Mouse (Mus musculus): Measurements from ENCODE around the gene Mthfs. TPM values are rescaled to one million over a fixed set of nuclear protein-coding genes. Genes with fewer than 3 reads are reported as not detected.

The Mthfs gene
- polyA plus RNA-seq, 1 experiment from 2014 or later = 15.5 TPM

- Histone ChIP-seq H3K4me3 (no peak overlapping the region), H3K4me1 (no peaks in the 10 kb centered on the region), H3K27me3 (ENCODE audit: poor library complexity, severe bottlenecking) (no peaks in the 10 kb centered on the region), H3K27ac (no peak overlapping the region), H3K36me3 (replicated peaks) (no peaks in the 10 kb centered on the region), H3K9me3 (peaks cover 5% of the 10 kb centered on the region; the same call in 1 of the 2 replicates)
- DNase-seq (ENCODE audit: extremely low spot score, low spot score) = no peak
- WGBS = 80% methylated on average over 4 of the region's 4 CpGs
Measured at GRCm38 (mm10) chr9:89267093-89267492, 56.6 kb downstream of the Mthfs start.

DNA sequence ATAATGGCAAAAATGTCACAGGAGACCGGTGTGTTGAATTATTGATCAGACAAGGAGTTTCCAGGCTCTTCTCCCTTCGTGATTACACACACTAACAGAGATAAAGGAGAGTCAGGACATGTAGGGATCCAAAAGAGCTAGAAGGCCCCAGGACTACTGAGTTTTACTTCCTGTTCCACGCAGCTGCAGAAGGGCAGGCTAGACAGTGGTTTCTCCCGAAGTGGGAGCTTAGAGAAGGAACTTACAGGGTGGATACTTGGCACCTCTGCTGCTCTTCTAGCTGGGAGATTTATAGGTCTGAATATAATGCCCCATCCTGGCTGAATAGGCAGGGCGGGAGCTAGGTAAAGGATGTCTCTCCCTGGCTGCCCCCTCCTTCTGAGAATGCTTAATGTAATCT, 57.1 kb downstream of the Mthfs start:
- H3K27me3 ChIP-seq (ENCODE audit: poor library complexity, severe bottlenecking) = no peaks in the 10 kb centered on the region
- no peak for DNase-seq (ENCODE audit: extremely low spot score, low spot score)
- no peaks in the 10 kb centered on the region for H3K36me3 ChIP-seq (replicated peaks)
- no peak overlapping the region for H3K4me3 ChIP-seq
- H3K27ac ChIP-seq = no peak overlapping the region
- peaks cover 5% of the 10 kb centered on the region; the same call in 1 of the 2 replicates for H3K9me3 ChIP-seq
- no peaks in the 10 kb centered on the region for H3K4me1 ChIP-seq
- 76% methylated on average over 5 of the region's 5 CpGs for WGBS

GRCm38 (mm10) chr9:89270376-89270775, 59.9 kb downstream of the Mthfs start:
- H3K9me3 ChIP-seq = peaks cover 5% of the 10 kb centered on the region; the same call in 1 of the 2 replicates
- WGBS = 78% methylated on average over 2 of the region's 2 CpGs
- H3K27ac ChIP-seq = no peak overlapping the region
- H3K27me3 ChIP-seq (ENCODE audit: poor library complexity, severe bottlenecking) = no peaks in the 10 kb centered on the region
- no peak for DNase-seq (ENCODE audit: extremely low spot score, low spot score)
- H3K36me3 ChIP-seq (replicated peaks) = no peaks in the 10 kb centered on the region
- no peaks in the 10 kb centered on the region for H3K4me1 ChIP-seq
- no peak overlapping the region for H3K4me3 ChIP-seq

DNA sequence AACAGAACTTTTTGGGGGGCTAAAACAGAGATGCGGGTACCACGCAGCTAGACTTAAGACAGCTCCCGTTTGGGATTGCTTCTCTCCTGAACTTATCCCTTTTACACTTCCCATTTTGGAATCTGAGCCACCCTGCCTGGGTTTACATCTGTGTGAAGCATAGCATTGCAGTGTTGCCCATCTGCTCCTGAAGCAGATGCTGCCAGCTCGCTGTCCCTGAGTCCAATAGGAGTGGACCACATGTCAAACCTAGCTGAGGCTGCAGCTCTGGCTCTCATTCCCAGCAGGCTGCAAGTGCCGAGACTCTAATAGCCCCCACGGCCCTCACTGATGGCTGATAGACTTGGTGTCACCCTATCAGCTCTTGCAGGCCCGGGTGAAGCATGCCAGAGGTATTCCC, 63.3 kb downstream of the Mthfs start:
- H3K27ac ChIP-seq = no peak overlapping the region
- no peaks in the 10 kb centered on the region for H3K27me3 ChIP-seq (ENCODE audit: poor library complexity, severe bottlenecking)
- WGBS = 86% methylated on average over 7 of the region's 7 CpGs
- no peaks in the 10 kb centered on the region for H3K4me1 ChIP-seq
- H3K9me3 ChIP-seq = peaks cover 5% of the 10 kb centered on the region; the same call in 1 of the 2 replicates
- no peak for DNase-seq (ENCODE audit: extremely low spot score, low spot score)
- H3K4me3 ChIP-seq = no peak overlapping the region
- no peaks in the 10 kb centered on the region for H3K36me3 ChIP-seq (replicated peaks)

DNA sequence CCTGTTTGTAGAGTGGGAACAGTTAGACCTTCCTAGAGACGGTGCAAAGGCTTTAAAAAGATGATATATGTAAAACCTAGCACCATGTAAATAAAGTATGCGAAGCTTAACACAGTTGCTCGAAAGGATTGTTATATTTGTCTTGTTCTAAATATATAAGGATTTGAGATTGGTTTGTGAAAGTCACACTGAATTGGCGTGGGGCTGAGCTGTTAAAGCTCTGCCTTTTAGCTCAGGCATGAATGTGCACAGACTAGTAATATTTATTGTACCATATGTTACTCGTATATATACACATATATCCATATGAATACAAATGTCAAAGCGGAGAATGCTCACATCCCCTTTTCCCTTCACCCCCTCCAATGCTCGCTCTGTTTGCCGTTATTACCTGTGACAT, 67.7 kb downstream of the Mthfs start:
- no peaks in the 10 kb centered on the region for H3K4me1 ChIP-seq
- no peaks in the 10 kb centered on the region for H3K36me3 ChIP-seq (replicated peaks)
- WGBS = 93% methylated on average over 8 of the region's 8 CpGs

GRCm38 (mm10) chr9:89282374-89283068, 72.0 kb downstream of the Mthfs start:
- WGBS = 83% methylated on average over 2 of the region's 2 CpGs
- Histone ChIP-seq H3K9me3 (no peaks in the 10 kb centered on the region), H3K27me3 (ENCODE audit: poor library complexity, severe bottlenecking) (no peaks in the 10 kb centered on the region)

More for the DNA sequence above, 67.7 kb downstream of the Mthfs start:
- H3K27ac ChIP-seq = no peak overlapping the region
- H3K4me3 ChIP-seq = no peak overlapping the region
- DNase-seq (ENCODE audit: extremely low spot score, low spot score) = no peak
- no peaks in the 10 kb centered on the region for H3K9me3 ChIP-seq
- no peaks in the 10 kb centered on the region for H3K27me3 ChIP-seq (ENCODE audit: poor library complexity, severe bottlenecking)

DNA sequence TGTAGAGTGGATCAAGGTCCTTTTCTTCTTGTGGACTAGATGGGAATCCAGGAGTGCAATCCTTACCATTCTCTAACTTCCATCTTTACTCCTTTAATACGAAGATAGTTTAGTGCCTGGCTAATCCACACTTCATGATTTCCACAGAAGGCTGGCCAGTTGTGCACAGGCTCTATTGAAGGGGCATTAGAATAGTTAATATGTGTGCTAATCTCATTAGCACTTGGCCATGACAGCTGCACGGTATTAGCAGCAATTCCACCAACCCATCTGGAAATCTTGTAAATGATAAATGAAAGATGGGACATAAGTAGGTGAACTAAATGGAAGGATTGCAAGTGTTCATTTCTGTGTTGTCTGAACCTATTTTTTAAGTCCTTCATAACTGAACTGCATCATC, 77.6 kb downstream of the Mthfs start:
- no peak for DNase-seq (ENCODE audit: extremely low spot score, low spot score)
- no peaks in the 10 kb centered on the region for H3K27me3 ChIP-seq (ENCODE audit: poor library complexity, severe bottlenecking)
- no peaks in the 10 kb centered on the region for H3K4me1 ChIP-seq
- H3K4me3 ChIP-seq = no peak overlapping the region
- 66% methylated on average over 2 of the region's 2 CpGs for WGBS
- no peaks in the 10 kb centered on the region for H3K36me3 ChIP-seq (replicated peaks)
- H3K27ac ChIP-seq = no peak overlapping the region
- no peaks in the 10 kb centered on the region for H3K9me3 ChIP-seq

More at GRCm38 (mm10) chr9:89282374-89283068, 72.0 kb downstream of the Mthfs start:
- no peak for DNase-seq (ENCODE audit: extremely low spot score, low spot score)
- H3K36me3 ChIP-seq (replicated peaks) = no peaks in the 10 kb centered on the region
- H3K27ac ChIP-seq = no peak overlapping the region
- no peak overlapping the region for H3K4me3 ChIP-seq
- no peaks in the 10 kb centered on the region for H3K4me1 ChIP-seq

DNA sequence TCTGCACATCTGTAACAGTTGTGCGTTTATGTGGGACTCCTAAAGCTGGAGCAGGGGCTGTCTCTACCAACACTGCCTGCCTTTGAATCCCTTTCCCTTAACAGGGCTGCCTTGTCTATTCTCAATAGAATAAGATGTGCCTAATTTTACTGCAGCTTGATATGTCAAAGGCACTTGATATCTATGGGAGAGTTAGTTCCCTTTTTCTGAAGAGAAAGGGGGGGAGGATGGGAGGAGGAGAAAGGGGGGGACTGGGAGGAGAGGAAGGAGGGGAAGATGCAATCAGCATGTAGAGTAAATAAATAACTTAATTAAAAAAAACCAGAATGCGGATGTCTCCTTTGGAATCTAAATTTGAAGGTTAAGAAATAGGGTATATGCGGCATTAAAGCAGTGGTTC, 82.9 kb downstream of the Mthfs start:
- WGBS = 94% methylated on average over 3 of the region's 3 CpGs
- H3K36me3 ChIP-seq (replicated peaks) = no peaks in the 10 kb centered on the region
- no peaks in the 10 kb centered on the region for H3K4me1 ChIP-seq
- H3K9me3 ChIP-seq = no peaks in the 10 kb centered on the region
- H3K27me3 ChIP-seq (ENCODE audit: poor library complexity, severe bottlenecking) = no peaks in the 10 kb centered on the region
- H3K27ac ChIP-seq = no peak overlapping the region
- no peak overlapping the region for H3K4me3 ChIP-seq
- DNase-seq (ENCODE audit: extremely low spot score, low spot score) = no peak

- no peaks in the 10 kb centered on the region for H3K4me1 ChIP-seq
- WGBS = 69% methylated on average over 3 of the region's 3 CpGs
Measured at GRCm38 (mm10) chr9:89294121-89294520, 83.6 kb downstream of the Mthfs start.

DNA sequence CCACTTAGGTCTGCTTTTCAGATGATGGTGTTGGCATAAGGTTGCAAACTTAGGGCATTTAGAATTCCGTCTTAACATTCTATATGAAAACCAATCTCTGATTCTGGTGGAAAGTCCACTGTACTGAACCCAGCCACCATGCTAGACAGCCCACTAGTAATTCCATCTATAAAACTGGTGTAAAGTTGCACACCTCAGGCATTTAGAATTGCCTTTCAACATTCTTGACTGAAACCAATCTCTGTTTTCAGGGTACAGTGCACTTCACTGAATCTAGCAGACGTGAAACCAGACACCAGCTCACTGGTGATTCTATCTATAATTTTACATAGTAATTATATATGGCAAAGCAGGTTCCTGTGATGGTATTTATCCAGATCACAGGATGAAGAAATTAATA, 95.2 kb downstream of the Mthfs start:
- no peak for DNase-seq (ENCODE audit: extremely low spot score, low spot score)
- H3K27me3 ChIP-seq (ENCODE audit: poor library complexity, severe bottlenecking) = no peaks in the 10 kb centered on the region
- 84% methylated on average over 2 of the region's 2 CpGs for WGBS

More at GRCm38 (mm10) chr9:89294121-89294520, 83.6 kb downstream of the Mthfs start:
- H3K9me3 ChIP-seq = no peaks in the 10 kb centered on the region
- H3K4me3 ChIP-seq = no peak overlapping the region
- no peak for DNase-seq (ENCODE audit: extremely low spot score, low spot score)
- H3K27me3 ChIP-seq (ENCODE audit: poor library complexity, severe bottlenecking) = no peaks in the 10 kb centered on the region
- H3K36me3 ChIP-seq (replicated peaks) = no peaks in the 10 kb centered on the region
- H3K27ac ChIP-seq = no peak overlapping the region

GRCm38 (mm10) chr9:89308357-89309194, 98.1 kb downstream of the Mthfs start:
- Histone ChIP-seq H3K4me1 (no peaks in the 10 kb centered on the region), H3K27me3 (ENCODE audit: poor library complexity, severe bottlenecking) (no peaks in the 10 kb centered on the region), H3K9me3 (no peaks in the 10 kb centered on the region), H3K4me3 (no peak overlapping the region), H3K27ac (no peak overlapping the region), H3K36me3 (replicated peaks) (no peaks in the 10 kb centered on the region)
- 87% methylated on average over 7 of the region's 7 CpGs for WGBS
- no peak for DNase-seq (ENCODE audit: extremely low spot score, low spot score)

More for the DNA sequence above, 95.2 kb downstream of the Mthfs start:
- Histone ChIP-seq H3K4me3 (no peak overlapping the region), H3K27ac (no peak overlapping the region), H3K36me3 (replicated peaks) (no peaks in the 10 kb centered on the region), H3K4me1 (no peaks in the 10 kb centered on the region), H3K9me3 (no peaks in the 10 kb centered on the region)

DNA sequence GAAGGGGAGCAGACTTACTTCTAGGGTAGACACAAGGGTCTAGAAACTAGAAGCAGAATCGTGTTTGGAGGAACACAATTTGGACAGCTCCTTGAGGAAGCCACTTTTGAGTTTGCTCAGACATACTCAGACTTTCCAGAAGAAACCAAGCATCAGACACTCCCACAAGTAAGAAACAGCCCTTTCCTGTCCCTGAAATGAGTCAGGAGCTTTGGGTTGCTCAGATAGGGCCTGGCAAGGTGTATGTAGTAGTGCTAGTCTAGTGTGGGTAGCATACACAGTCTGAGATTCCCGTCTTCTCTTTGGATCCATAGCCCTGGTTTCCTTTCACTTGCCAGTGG, 98.7 kb downstream of the Mthfs start:
- no peaks in the 10 kb centered on the region for H3K9me3 ChIP-seq
- 92% methylated on average over 2 of the region's 2 CpGs for WGBS
- no peaks in the 10 kb centered on the region for H3K27me3 ChIP-seq (ENCODE audit: poor library complexity, severe bottlenecking)
- no peaks in the 10 kb centered on the region for H3K4me1 ChIP-seq
- H3K4me3 ChIP-seq = no peak overlapping the region
- H3K36me3 ChIP-seq (replicated peaks) = no peaks in the 10 kb centered on the region
- DNase-seq (ENCODE audit: extremely low spot score, low spot score) = no peak
- H3K27ac ChIP-seq = no peak overlapping the region

DNA sequence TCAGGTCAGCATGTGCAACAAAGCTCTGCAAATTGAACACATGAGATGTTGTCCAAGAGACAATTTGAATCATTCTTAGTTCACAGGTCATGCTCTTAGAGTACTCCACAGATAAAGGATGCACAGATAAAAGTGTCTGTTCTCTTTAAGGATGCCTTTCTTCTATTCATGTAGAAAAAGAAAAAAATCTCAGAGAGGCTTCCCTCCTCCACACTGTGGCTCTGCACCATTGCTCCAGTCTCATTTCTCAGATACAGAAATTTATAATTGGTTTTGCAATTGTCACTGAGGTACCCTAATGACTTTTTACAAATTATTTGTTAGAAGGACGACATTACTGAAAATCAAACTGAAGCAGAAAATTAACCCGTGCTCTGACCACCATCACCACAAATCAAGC, 101.2 kb downstream of the Mthfs start:
- H3K9me3 ChIP-seq = no peaks in the 10 kb centered on the region
- no peaks in the 10 kb centered on the region for H3K4me1 ChIP-seq
- H3K36me3 ChIP-seq (replicated peaks) = no peaks in the 10 kb centered on the region
- no peak overlapping the region for H3K27ac ChIP-seq
- H3K4me3 ChIP-seq = no peak overlapping the region
- DNase-seq (ENCODE audit: extremely low spot score, low spot score) = no peak
- 88% methylated on average over 2 of the region's 2 CpGs for WGBS
- H3K27me3 ChIP-seq (ENCODE audit: poor library complexity, severe bottlenecking) = no peaks in the 10 kb centered on the region
